Mouse (Mus musculus): ENCODE data around the gene Mecp2.

DNA sequence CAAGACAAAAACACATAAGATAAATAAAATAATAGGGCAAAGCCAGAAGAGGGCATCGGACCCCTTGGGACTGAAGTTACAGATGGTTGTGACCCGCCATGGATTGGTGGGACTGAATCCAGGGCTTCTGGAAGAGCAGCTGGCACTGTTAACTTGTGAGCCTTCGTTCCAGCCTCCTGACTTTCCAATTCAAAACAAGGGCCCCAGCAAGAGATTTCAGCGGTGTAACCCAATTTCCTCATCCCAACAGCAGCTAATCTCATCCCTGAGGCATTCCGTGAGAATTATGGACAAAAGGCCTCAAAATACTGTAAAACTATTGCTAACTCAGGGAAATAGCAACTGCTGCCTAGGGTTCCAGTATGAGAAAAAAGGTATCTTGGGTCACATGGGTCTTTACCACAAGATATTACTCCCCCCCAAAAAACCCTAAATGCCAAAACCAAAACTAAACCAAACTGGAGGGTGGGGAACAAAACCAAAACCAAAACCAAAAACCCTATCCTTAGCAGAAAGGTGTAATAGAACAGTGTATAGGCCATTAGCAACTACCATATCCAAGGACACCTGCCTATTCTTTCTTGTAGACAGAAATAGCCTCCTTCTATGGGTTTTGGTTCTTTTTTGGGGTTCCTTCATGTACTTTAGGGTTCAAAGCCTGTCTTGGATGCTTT is 97.3 kb downstream of the Mecp2 start:
- TF ChIP-seq CTCF (IDR thresholded peaks at IDR 0.05; ENCODE audit: low read depth): no peak
- no peak for TF ChIP-seq EP300 (IDR thresholded peaks at IDR 0.05; ENCODE audit: low read depth)
